Mouse (Mus musculus) adrenal gland, adult (tissue): ENCODE data around the gene Scnn1a.
"Not testable (repeated sequence)": the region's sequence is repeated elsewhere in the genome, so short reads cannot be mapped to it uniquely, and the experiment has no call there.

Experiments used
- DNase-seq, 2 experiments: peaks; one replicate each; pipeline ENCODE4 v3.0.0; 2022 to 2023; ENCODE audit warnings: low spot score in 1 of 2; ENCODE audit not compliant: inconsistent age in 2 of 2

Gene Scnn1a

GRCm38 (mm10) chr6:125320323-125320722 is at the start of gene Scnn1a:
TSS of gene Scnn1a (plus strand) at chr6:125320659.
- no peak for DNase-seq

GRCm38 (mm10) chr6:125271455-125272227 is 48.8 kb upstream of the Scnn1a start:
- DNase-seq = peak; percentile 94 to 98

GRCm38 (mm10) chr6:125272228-125272785 is 48.2 kb upstream of the Scnn1a start:
- no peak for DNase-seq

- peak; percentile 58 to 74 for DNase-seq
Observed at GRCm38 (mm10) chr6:125274841-125275563, 45.5 kb upstream of the Scnn1a start.

GRCm38 (mm10) chr6:125279729-125280128 is 40.7 kb upstream of the Scnn1a start:
- no peak for DNase-seq

GRCm38 (mm10) chr6:125282721-125283120 is 37.7 kb upstream of the Scnn1a start:
- not testable (repeated sequence) for DNase-seq

GRCm38 (mm10) chr6:125284250-125284649 is 36.2 kb upstream of the Scnn1a start:
- DNase-seq = no peak

- DNase-seq = no peak
Observed at GRCm38 (mm10) chr6:125284751-125285150, 35.7 kb upstream of the Scnn1a start.

GRCm38 (mm10) chr6:125285890-125286289 is 34.6 kb upstream of the Scnn1a start, which contains the start of gene Tuba3a:
TSS of gene Tuba3a (minus strand) at chr6:125286042.
- DNase-seq = no peak

GRCm38 (mm10) chr6:125286944-125287343 is 33.5 kb upstream of the Scnn1a start:
- no peak for DNase-seq

GRCm38 (mm10) chr6:125288730-125289129 is 31.7 kb upstream of the Scnn1a start:
- no peak for DNase-seq

GRCm38 (mm10) chr6:125291329-125291728 is 29.1 kb upstream of the Scnn1a start:
- DNase-seq = no peak

- DNase-seq = no peak
Observed at GRCm38 (mm10) chr6:125292256-125292655, 28.2 kb upstream of the Scnn1a start.

GRCm38 (mm10) chr6:125294049-125294448 is 26.4 kb upstream of the Scnn1a start:
- DNase-seq = no peak

GRCm38 (mm10) chr6:125297149-125297820 is 23.2 kb upstream of the Scnn1a start:
- DNase-seq = no peak

GRCm38 (mm10) chr6:125300982-125301381 is 19.5 kb upstream of the Scnn1a start:
- no peak for DNase-seq

- DNase-seq = peak in 1 of 2 experiments; percentile 54
Observed at GRCm38 (mm10) chr6:125302231-125302982, 18.1 kb upstream of the Scnn1a start.

GRCm38 (mm10) chr6:125303242-125303641 is 17.2 kb upstream of the Scnn1a start:
- peak in 1 of 2 experiments; percentile 39 for DNase-seq

GRCm38 (mm10) chr6:125304408-125304807 is 16.1 kb upstream of the Scnn1a start:
- not testable (repeated sequence) for DNase-seq

GRCm38 (mm10) chr6:125305465-125305864 is 15.0 kb upstream of the Scnn1a start:
- DNase-seq = peak in 1 of 2 experiments; percentile 33
